In the genomic region with DNA sequence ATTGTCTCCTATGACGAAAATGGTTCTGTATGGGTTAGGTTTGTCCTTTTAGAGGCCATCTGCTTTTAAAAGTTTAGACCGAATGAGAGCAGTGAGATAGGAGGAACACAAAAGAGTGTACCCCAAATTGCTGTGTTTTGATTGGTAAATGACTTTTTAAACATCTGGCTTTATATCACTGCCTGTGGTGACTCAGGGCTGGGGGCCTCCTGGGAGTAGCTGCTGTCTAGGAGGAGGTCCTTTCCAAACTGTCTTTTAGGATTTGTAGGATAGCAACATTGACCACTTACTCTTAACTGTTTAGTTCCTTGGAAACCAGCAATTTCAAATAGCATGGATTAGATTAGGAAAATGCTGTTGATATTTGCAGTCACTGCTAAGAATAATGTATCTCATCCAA, we compare ENCODE assay signal across 9 mouse cellular contexts. TPM values are rescaled to one million over a fixed set of nuclear protein-coding genes. Genes with fewer than 3 reads are reported as not detected.
DNase-seq lines count a peak whose midpoint lies in the region; ATAC-seq and TF ChIP-seq lines count a peak whose summit lies in the region.
"Had no signal": no experiment of that assay in that cellular context is flagged by ENCODE, and none has a peak within 500 bp of the region (broad histone marks: within the 10 kb centered on the region; RNA-seq: fewer than 3 reads in every experiment).

No protein-coding gene starts in this region.

- no peak for TF ChIP-seq CTCF in kidney, adult 2 months (conservative IDR thresholded peaks at IDR 0.05; ENCODE audit: insufficient read depth, insufficient read length, low read depth, low read length)

- H3K9me3 ChIP-seq in kidney, embryonic 14.5 days (ENCODE audit: control insufficient read depth, low read length), result no peaks in the 10 kb centered on the region
- H3K9me3 ChIP-seq in embryonic facial prominence, embryonic 15.5 days (replicated peaks), result no peaks in the 10 kb centered on the region
- no peaks in the 10 kb centered on the region for H3K9me3 ChIP-seq in limb, embryonic 14.5 days (ENCODE audit: control insufficient read depth, low read length)
- H3K9me3 ChIP-seq in forebrain, embryonic 16.5 days (ENCODE audit: control insufficient read depth, low read length), result no peaks in the 10 kb centered on the region

- ATAC-seq in kidney, embryonic 14.5 days (ENCODE audit: low FRiP score, low TSS enrichment), result no peak
- ATAC-seq in embryonic facial prominence, embryonic 15.5 days (ENCODE audit: insufficient number of reproducible peaks, low FRiP score, low TSS enrichment, low read depth), result no peak
- no peak for ATAC-seq in limb, embryonic 14.5 days (ENCODE audit: low FRiP score, low read depth)
- ATAC-seq in forebrain, embryonic 16.5 days, result no peak

- no peak for TF ChIP-seq POLR2A in kidney, adult 2 months (IDR thresholded peaks at IDR 0.05; ENCODE audit: low read depth, low read length)
- TF ChIP-seq POLR2A in limb, embryonic 14.5 days (IDR thresholded peaks at IDR 0.05; ENCODE audit: borderline replicate concordance, extremely low read depth, insufficient read depth, insufficient read length), result no peak

- no peak overlapping the region for H3K27ac ChIP-seq in kidney, embryonic 14.5 days (ENCODE audit: low read depth, low read length)
- H3K27ac ChIP-seq in kidney, adult 2 months (ENCODE audit: insufficient read depth, low read depth, low read length), result no peak overlapping the region
- H3K27ac ChIP-seq in embryonic facial prominence, embryonic 15.5 days (replicated peaks), result no peak overlapping the region
- no peak overlapping the region for H3K27ac ChIP-seq in limb, embryonic 14.5 days (replicated peaks; ENCODE audit: low read depth, low read length)
- no peak overlapping the region for H3K27ac ChIP-seq in forebrain, embryonic 16.5 days (ENCODE audit: low read length)

- H3K27me3 ChIP-seq in kidney, embryonic 14.5 days (ENCODE audit: control insufficient read depth, insufficient read depth, low read length), result no peaks in the 10 kb centered on the region
- H3K27me3 ChIP-seq in kidney, adult 2 months (replicated peaks; ENCODE audit: control insufficient read depth, insufficient read depth, low read length), result no peaks in the 10 kb centered on the region
- H3K27me3 ChIP-seq in embryonic facial prominence, embryonic 15.5 days, result no peaks in the 10 kb centered on the region
- H3K27me3 ChIP-seq in limb, embryonic 14.5 days (ENCODE audit: control insufficient read depth, insufficient read depth, low read length), result no peaks in the 10 kb centered on the region
- H3K27me3 ChIP-seq in forebrain, embryonic 16.5 days (replicated peaks; ENCODE audit: control insufficient read depth, insufficient read depth, low read length), result no peaks in the 10 kb centered on the region

- H3K4me1 ChIP-seq in kidney, embryonic 14.5 days (ENCODE audit: control insufficient read depth, insufficient read depth, low read length), result peaks cover 5% of the 10 kb centered on the region; the same call in 1 of the 2 replicates
- 0 out of 2 replicates have a peak, but pooled peaks cover 2% of the 10 kb centered on the region for H3K4me1 ChIP-seq in kidney, adult 2 months (ENCODE audit: control insufficient read depth, insufficient read depth, low read length)
- H3K4me1 ChIP-seq in embryonic facial prominence, embryonic 15.5 days, result peaks cover 15% of the 10 kb centered on the region; the same call in 1 of the 2 replicates
- H3K4me1 ChIP-seq in limb, embryonic 14.5 days (ENCODE audit: control insufficient read depth, insufficient read depth, low read length), result peaks cover 9% of the 10 kb centered on the region
- H3K4me1 ChIP-seq in forebrain, embryonic 16.5 days (replicated peaks; ENCODE audit: control insufficient read depth, insufficient read depth, low read length), result peaks cover 8% of the 10 kb centered on the region

- H3K4me3 ChIP-seq in kidney, embryonic 14.5 days (ENCODE audit: low read length), result peak overlapping the region; percentile 60; the same call in 1 of the 2 replicates
- H3K4me3 ChIP-seq in kidney, adult 2 months (ENCODE audit: insufficient read depth, low read depth, low read length), result no peak overlapping the region
- peak overlapping the region; percentile 68; the same call in 1 of the 2 replicates for H3K4me3 ChIP-seq in embryonic facial prominence, embryonic 15.5 days (replicated peaks)
- no peak overlapping the region for H3K4me3 ChIP-seq in limb, embryonic 14.5 days (replicated peaks; ENCODE audit: low read length)
- H3K4me3 ChIP-seq in forebrain, embryonic 16.5 days (replicated peaks; ENCODE audit: low read length), result no peak overlapping the region

- no peaks in the 10 kb centered on the region for H3K36me3 ChIP-seq in kidney, embryonic 14.5 days (ENCODE audit: control insufficient read depth, insufficient read depth, low read length)
- H3K36me3 ChIP-seq in kidney, adult 2 months (ENCODE audit: control insufficient read depth, insufficient read depth, low read length), result no peaks in the 10 kb centered on the region
- H3K36me3 ChIP-seq in embryonic facial prominence, embryonic 15.5 days, result peaks cover 16% of the 10 kb centered on the region; the same call in 1 of the 2 replicates
- 0 out of 2 replicates have a peak, but pooled peaks cover 5% of the 10 kb centered on the region for H3K36me3 ChIP-seq in limb, embryonic 14.5 days (ENCODE audit: control insufficient read depth, insufficient read depth, low read length)
- no peaks in the 10 kb centered on the region; the same call in 1 of the 2 replicates for H3K36me3 ChIP-seq in forebrain, embryonic 16.5 days (ENCODE audit: control insufficient read depth, insufficient read depth)

- peak overlapping the region; percentile 52; the same call in 1 of the 2 replicates for H3K4me2 ChIP-seq in kidney, embryonic 14.5 days (replicated peaks; ENCODE audit: low read depth, low read length)
- peak overlapping the region; percentile 74; the same call in 1 of the 2 replicates for H3K4me2 ChIP-seq in embryonic facial prominence, embryonic 15.5 days (replicated peaks)
- H3K4me2 ChIP-seq in limb, embryonic 14.5 days (replicated peaks; ENCODE audit: low read depth, low read length, severe bottlenecking), result 0 out of 2 replicates have a peak overlapping the region, but pooled peaks have one; percentile 75
- no peak overlapping the region for H3K4me2 ChIP-seq in forebrain, embryonic 16.5 days (ENCODE audit: low read length)

- no peak overlapping the region for H3K9ac ChIP-seq in kidney, embryonic 14.5 days (ENCODE audit: low read depth, low read length)
- no peak overlapping the region for H3K9ac ChIP-seq in embryonic facial prominence, embryonic 15.5 days
- no peak overlapping the region for H3K9ac ChIP-seq in limb, embryonic 14.5 days (ENCODE audit: low read depth, low read length, severe bottlenecking)
- no peak overlapping the region for H3K9ac ChIP-seq in forebrain, embryonic 16.5 days (replicated peaks; ENCODE audit: low read depth, low read length)

- 80% methylated on average over 2 of the region's 2 CpGs for WGBS in kidney, embryonic 14.5 days
- WGBS in kidney, adult 2 months, result 65% methylated on average over 2 of the region's 2 CpGs
- WGBS in embryonic facial prominence, embryonic 15.5 days, result 72% methylated on average over 2 of the region's 2 CpGs
- 77% methylated on average over 2 of the region's 2 CpGs for WGBS in limb, embryonic 14.5 days
- 81% methylated on average over 2 of the region's 2 CpGs for WGBS in forebrain, embryonic 16.5 days

- DNase-seq in kidney, adult 2 months, result no peak
- peak; percentile 79 for DNase-seq in 3T3-L1 (ENCODE audit: low read depth, low spot score)
- no peak for DNase-seq in limb, embryonic 14.5 days (ENCODE audit: low spot score)
- DNase-seq in urinary bladder, postnatal 10 days (ENCODE audit: low spot score), result no peak
- DNase-seq: cerebellum, adult 11 months; thymus, postnatal 14 days had no signal

RNA-seq across cellular contexts. Expression of a gene that starts 1.3 kb away (rescaled TPM):
- 5.3 and 8.0 TPM in 2 replicates for polyA plus RNA-seq in kidney, embryonic 14.5 days (2014; fragmentation: Nextera tagmentation; extraction: Ambion mirVana)
- 4.4 and 5.3 TPM in 2 replicates for polyA plus RNA-seq in kidney, adult 2 months (2012; rRNA removed)
- polyA plus RNA-seq in embryonic facial prominence, embryonic 15.5 days (2015; fragmentation: Nextera tagmentation; extraction: Ambion mirVana), result 6.7 and 7.3 TPM in 2 replicates
- polyA plus RNA-seq in limb, embryonic 14.5 days (2012; rRNA removed), result 25.4 and 28.4 TPM in 2 replicates
- 10.7 and 11.4 TPM in 2 replicates for polyA plus RNA-seq in limb, embryonic 14.5 days (2014; fragmentation: Nextera tagmentation; extraction: Ambion mirVana)
- 3.2 and 4.2 TPM in 2 replicates for polyA plus RNA-seq in forebrain, embryonic 16.5 days (2015; fragmentation: Nextera tagmentation; extraction: Ambion mirVana)

RNA-seq across cellular contexts. Expression of a gene that starts 20.9 kb away (rescaled TPM):
- 19.0 and 19.9 TPM in 2 replicates for polyA plus RNA-seq in kidney, embryonic 14.5 days (2014; fragmentation: Nextera tagmentation; extraction: Ambion mirVana)
- 10.3 and 10.6 TPM in 2 replicates for polyA plus RNA-seq in kidney, adult 2 months (2012; rRNA removed)
- 24.7 and 26.3 TPM in 2 replicates for polyA plus RNA-seq in embryonic facial prominence, embryonic 15.5 days (2015; fragmentation: Nextera tagmentation; extraction: Ambion mirVana)
- 18.1 and 18.4 TPM in 2 replicates for polyA plus RNA-seq in limb, embryonic 14.5 days (2012; rRNA removed)
- polyA plus RNA-seq in limb, embryonic 14.5 days (2014; fragmentation: Nextera tagmentation; extraction: Ambion mirVana), result 19.4 and 20.7 TPM in 2 replicates
- polyA plus RNA-seq in forebrain, embryonic 16.5 days (2015; fragmentation: Nextera tagmentation; extraction: Ambion mirVana), result 38.9 and 45.0 TPM in 2 replicates

RNA-seq across cellular contexts. Expression of a gene that starts 21.1 kb away (rescaled TPM):
- 23.3 and 27.4 TPM in 2 replicates for polyA plus RNA-seq in kidney, embryonic 14.5 days (2014; fragmentation: Nextera tagmentation; extraction: Ambion mirVana)
- 2.4 and 3.2 TPM in 2 replicates for polyA plus RNA-seq in kidney, adult 2 months (2012; rRNA removed)
- polyA plus RNA-seq in embryonic facial prominence, embryonic 15.5 days (2015; fragmentation: Nextera tagmentation; extraction: Ambion mirVana), result 20.6 and 22.4 TPM in 2 replicates
- polyA plus RNA-seq in limb, embryonic 14.5 days (2012; rRNA removed), result 13.2 and 15.0 TPM in 2 replicates
- 20.5 and 21.6 TPM in 2 replicates for polyA plus RNA-seq in limb, embryonic 14.5 days (2014; fragmentation: Nextera tagmentation; extraction: Ambion mirVana)
- polyA plus RNA-seq in forebrain, embryonic 16.5 days (2015; fragmentation: Nextera tagmentation; extraction: Ambion mirVana), result 28.5 and 32.0 TPM in 2 replicates

Comparison
In these comparisons a context has a peak if more than half of its experiments do, and no peak if none do; other contexts are left out.
1. H3K4me3 ChIP-seq: peak in kidney, embryonic 14.5 days (single experiment) and embryonic facial prominence, embryonic 15.5 days (single experiment); none in kidney, adult 2 months (single experiment), limb, embryonic 14.5 days (single experiment) and forebrain, embryonic 16.5 days (single experiment).